Mouse (Mus musculus) adrenal gland (tissue): ENCODE measurements around the gene Vmn2r83.

ENCODE experiments used
- intact Hi-C: fragments of 180-260 bp; cut with DNase I; formaldehyde crosslinking; loops from one replicate; pipeline ENCODE4 v1.15.1; 2025
- microRNA-seq, 2 experiments: library from miRNA; unstranded; fragments of <30 nt; microRNA quantifications; one replicate each; pipeline ENCODE4; 2019

Vmn2r83 gene

GRCm38 (mm10) chr10:79537271-79537670 lies 68.7 kb downstream of the Vmn2r83 start:
- intact Hi-C loops: no loop called here

GRCm38 (mm10) chr10:79537781-79538180 lies 69.2 kb downstream of the Vmn2r83 start:
- intact Hi-C loops: no loop called here

DNA sequence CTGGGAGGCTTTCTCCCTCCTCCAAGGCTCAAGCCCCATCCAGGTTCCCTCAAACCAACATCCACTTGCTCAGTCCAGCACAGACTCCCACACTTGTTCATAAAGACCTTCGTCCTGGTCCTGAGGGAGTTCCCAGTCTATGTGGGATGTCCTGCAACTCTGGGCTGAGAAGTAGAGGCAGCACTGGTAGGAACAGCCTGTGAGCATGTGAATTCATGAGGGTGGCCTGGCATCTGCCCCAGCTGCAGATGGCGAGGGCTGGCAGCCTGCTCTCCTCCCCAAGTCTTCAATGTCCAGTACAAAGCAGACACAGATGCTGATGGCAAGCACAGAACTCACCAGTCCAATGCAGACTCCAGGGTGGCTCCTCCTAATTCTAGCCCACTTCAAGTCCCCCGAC lies 69.8 kb downstream of the Vmn2r83 start:
- intact Hi-C loops: no loop called here

DNA sequence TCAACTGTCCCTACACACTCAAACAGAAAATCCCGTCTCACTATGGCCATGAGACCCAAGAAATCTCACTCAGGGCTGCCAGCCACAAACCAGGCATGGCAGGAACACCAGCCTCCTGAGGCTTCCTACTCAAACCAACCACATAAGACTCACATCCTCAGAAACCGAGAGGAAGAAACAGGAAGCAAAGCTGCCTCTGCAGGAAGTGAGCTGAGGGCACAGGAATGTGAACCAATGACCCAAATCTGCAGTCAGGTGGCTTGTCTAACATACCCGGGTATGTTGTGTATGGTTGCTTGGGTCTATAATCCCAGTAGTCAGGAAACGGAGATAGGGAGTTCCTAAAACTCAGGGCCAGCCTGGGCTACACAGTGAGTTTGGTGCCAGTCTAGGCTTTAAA lies 70.3 kb downstream of the Vmn2r83 start:
- intact Hi-C loops: no loop called here

- intact Hi-C loops: no loop called here
These were observed 71.4 kb downstream of the Vmn2r83 start for GRCm38 (mm10) chr10:79539701-79540495.

DNA sequence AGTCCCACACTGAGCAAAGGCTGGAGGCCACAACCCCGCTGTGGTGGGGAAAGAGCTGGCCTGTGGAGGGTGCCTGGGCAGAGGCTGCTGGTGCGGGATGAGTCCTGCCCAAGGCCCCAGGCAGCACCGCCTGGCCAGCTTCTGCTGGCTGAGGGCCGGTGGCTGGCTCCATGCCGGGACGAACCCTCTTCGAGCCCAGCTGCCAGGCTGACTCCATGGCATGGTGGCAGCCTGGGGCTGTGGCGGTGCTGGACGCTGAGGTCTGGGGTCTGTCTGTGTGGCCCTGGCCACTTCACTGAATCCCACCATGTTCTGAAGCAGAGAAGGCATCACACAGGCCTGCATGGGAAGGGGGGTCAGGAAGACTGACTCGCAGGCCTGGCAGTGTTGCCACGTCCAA lies 72.2 kb downstream of the Vmn2r83 start:
- intact Hi-C loops: no loop called here

DNA sequence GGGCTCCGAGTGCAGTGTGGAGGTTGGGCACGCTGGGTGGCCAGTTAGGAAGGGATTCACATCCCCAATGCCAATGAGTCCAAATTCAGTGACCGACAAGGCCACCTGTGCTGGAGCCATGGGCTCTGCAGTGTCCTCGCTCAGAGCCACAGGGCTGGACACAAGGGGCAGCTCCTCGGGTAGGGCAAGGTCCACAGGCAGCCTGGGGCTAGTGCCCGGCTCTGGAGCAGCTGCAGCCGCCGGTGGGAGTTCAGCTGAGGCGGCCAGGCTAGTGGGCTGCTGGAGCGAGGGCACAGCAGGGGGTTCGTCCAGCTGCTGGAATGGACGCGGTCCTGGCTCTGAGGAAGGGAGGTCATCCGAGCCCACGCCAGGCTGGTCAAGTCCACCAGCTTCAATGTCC lies 73.0 kb downstream of the Vmn2r83 start:
- intact Hi-C loops: no loop called here

DNA sequence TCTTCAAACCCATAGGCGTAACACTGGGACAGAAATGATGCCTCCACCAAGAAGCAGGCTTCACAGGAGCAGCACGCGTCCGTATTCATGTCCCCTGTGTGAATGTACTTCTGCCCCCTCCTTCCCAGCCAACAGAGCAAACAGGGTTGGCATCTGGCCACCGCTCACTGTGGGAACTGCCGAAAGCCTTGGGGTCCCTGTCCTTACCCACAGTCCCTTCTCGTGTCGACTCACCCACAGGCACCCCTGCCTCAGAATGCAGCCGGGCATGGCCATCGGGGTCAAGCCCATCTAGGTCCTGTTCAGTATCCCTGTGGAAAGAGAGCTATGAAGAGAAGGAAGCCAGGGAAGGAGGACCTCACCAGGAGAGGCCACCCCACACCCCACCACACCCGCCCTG lies 73.6 kb downstream of the Vmn2r83 start:
- intact Hi-C loops: no loop called here

Small RNA genes within 50 kb of the gene (microRNA-seq; reads per million reads assigned to microRNA genes)
- gene Mir6909: 0.11 to 1.1 reads per million in 2 experiments
